Mouse (Mus musculus) midbrain, postnatal 0 days (tissue): ENCODE measurements around the gene Tubb4b. TPM values are rescaled to one million over a fixed set of nuclear protein-coding genes. Genes with fewer than 3 reads are reported as not detected.

Experiments used
- ATAC-seq: fragments of 200-750 bp; cut with Nextera tagmentation; 2 replicates; pipeline ENCODE4 v1.8.0; 2017; ENCODE audit warnings: moderate number of reproducible peaks, mild to moderate bottlenecking, moderate TSS enrichment, moderate library complexity; ENCODE audit not compliant: low FRiP score
- DNase-seq: peaks from one replicate; pipeline ENCODE4 v3.0.0-alpha.2; 2015; ENCODE audit warnings: low spot score
- H3K27ac ChIP-seq: fragments of 300-500 bp; sonication (generic); 2 replicates; pipeline ENCODE4 v1.5.1; 2014; ENCODE audit warnings: low read depth, mild to moderate bottlenecking, low read length, mixed read lengths
- H3K27me3 ChIP-seq: fragments of 300-500 bp; sonication (generic); 2 replicates; pipeline ENCODE4 v1.6.1; 2014; ENCODE audit warnings: low read length, control low read depth, mixed read lengths; ENCODE audit not compliant: insufficient read depth
- H3K36me3 ChIP-seq: fragments of 300-500 bp; sonication (generic); 2 replicates; pipeline ENCODE4 v1.6.1; 2014; ENCODE audit warnings: low read length, control low read depth, mixed read lengths; ENCODE audit not compliant: insufficient read depth
- H3K4me1 ChIP-seq: fragments of 300-500 bp; sonication (generic); 2 replicates; pipeline ENCODE4 v1.6.1; 2014; ENCODE audit warnings: mild to moderate bottlenecking, control low read depth, antibody characterized with exemption, low read length, mixed read lengths; ENCODE audit not compliant: insufficient read depth
- H3K4me2 ChIP-seq: fragments of 300-500 bp; sonication (generic); 2 replicates; pipeline ENCODE4 v1.6.1; 2014; ENCODE audit warnings: low read depth, mild to moderate bottlenecking, low read length, mixed read lengths; ENCODE audit not compliant: poor library complexity, severe bottlenecking
- H3K4me3 ChIP-seq: fragments of 300-500 bp; sonication (generic); 2 replicates; pipeline ENCODE4 v1.5.1; 2014; ENCODE audit warnings: low read depth, mild to moderate bottlenecking, low read length, moderate library complexity
- H3K9ac ChIP-seq: fragments of 300-500 bp; sonication (generic); replicated peaks from 2 replicates; pipeline ENCODE4 v1.6.1; 2014; ENCODE audit warnings: mild to moderate bottlenecking, low read length, moderate library complexity, mixed read lengths; ENCODE audit not compliant: poor library complexity, severe bottlenecking
- H3K9me3 ChIP-seq: fragments of 300-500 bp; sonication (generic); 2 replicates; pipeline ENCODE4 v1.6.1; 2016; ENCODE audit warnings: low read length, control low read depth
- CTCF ChIP-seq: IDR thresholded peaks from 2 replicates; pipeline ENCODE4 v1.5.1; 2016; ENCODE audit warnings: antibody characterized with exemption, mild to moderate bottlenecking
- WGBS: fragments of 180-500 bp; shearing (Covaris S2); extraction: QIAGEN DNeasy Blood & Tissue Kit; methylation state at CpG from one replicate; pipeline ENCODE4 v1.1.7; 2014; 5-methylcytosine and 5-hydroxymethylcytosine counted together
- polyA plus RNA-seq: library from polyadenylated mRNA; unstranded; fragments of >200 nt; fragmentation: Nextera tagmentation; extraction: Ambion mirVana; gene quantifications from 2 replicates; pipeline ENCODE4 v1.2.1, GENCODE M21; 2015
- total RNA-seq: library from RNA; depleted of rRNA; stranded (reverse); fragments of >200 nt; gene quantifications from 2 replicates; pipeline ENCODE4 v1.2.3, GENCODE M21; 2014

Gene Tubb4b
- total and polyA plus RNA-seq, 2 experiments from 2014 or later, result 461 to 625 TPM

DNA sequence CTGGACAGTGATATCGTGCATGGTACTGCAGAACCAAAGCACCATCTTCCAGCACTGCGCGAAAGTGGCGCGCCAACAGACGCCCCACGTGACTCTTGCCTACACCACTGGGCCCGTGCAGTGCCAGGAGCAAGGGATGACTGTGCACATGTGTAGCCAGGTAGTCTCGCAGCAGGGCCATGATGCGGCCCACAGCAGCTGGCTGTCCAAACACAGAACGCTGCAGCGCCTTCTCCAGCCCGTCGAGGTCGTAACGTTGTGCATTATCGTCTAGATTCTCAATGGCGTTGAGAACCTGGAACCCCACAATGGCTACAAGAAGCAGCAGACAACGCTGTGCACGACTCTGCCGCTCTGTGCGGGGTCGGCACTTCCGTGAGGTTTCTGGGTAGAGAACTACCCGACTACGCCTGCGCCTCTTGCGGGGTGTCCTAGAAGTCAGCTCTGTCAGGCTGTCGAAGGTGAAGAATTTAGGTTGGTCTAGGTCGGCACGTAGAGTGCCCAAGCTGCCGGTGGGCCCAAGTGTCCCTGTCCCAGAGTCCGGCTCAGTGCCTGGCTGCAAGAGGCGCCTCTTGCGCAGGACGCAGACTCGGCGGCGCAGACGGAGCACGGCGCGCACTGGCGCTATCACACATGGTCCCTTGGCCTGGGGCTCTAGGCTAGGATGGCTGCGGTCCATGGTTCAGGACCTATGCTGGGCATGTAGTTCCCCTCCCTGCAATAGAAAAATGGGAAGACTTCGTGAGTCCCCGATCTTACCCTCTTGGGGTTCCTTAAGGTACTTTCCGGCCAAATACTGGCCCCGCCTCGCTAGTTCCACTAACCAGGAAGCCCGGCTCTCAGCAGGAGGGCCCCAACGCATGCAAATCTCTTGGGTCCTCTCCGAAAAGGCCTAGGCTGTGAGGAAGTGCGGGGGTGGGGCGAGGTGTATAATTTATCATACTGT, 29.0 kb downstream of the Tubb4b start:
- no peak overlapping the region for H3K27ac ChIP-seq
- no peak for ATAC-seq
- H3K9me3 ChIP-seq, result no peaks in the 10 kb centered on the region
- no peaks in the 10 kb centered on the region for H3K4me1 ChIP-seq
- H3K4me3 ChIP-seq, result no peak overlapping the region
- peaks cover 21% of the 10 kb centered on the region for H3K36me3 ChIP-seq
- TF ChIP-seq CTCF, result no peak
- H3K4me2 ChIP-seq, result no peak overlapping the region
- DNase-seq, result no peak
- H3K9ac ChIP-seq, result no peak overlapping the region
- peaks cover 4% of the 10 kb centered on the region; the same call in 1 of the 2 replicates for H3K27me3 ChIP-seq
- WGBS, result 24% methylated on average over 55 of the region's 55 CpGs

DNA sequence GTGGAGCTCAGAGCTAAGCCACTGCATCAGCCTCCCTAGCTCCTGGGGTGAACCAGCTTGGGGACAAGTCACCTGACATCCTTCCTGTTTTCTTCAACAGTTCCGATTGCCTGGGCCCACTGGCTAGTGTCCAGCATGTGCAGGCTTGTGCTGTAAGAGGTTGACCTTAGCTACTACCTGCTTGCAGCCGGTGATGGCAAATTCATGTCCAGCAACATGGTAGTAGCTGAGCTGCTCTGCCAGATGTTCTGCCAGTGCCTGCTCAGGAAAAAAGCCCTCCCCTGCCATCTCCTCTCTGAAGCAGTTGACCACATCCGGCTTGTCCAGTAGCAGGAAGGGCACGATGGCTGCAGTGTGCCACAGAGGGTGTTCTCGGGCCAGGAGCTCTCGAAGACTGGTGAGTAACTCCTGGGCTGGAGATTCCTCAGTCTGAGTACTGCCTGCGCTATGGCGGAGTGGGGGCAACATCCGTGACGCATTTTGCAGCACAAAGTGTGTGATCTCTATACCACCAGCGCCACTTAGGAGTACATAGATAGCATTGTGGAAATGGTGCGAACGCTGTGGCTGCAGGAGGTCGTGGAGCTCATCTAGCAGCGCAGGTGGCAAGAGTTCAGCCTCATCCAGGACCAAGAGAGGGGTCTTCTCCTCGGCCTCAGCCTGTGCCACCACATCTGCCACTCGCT, 29.9 kb downstream of the Tubb4b start:
- Histone ChIP-seq H3K27ac (no peak overlapping the region), H3K4me3 (no peak overlapping the region), H3K27me3 (peaks cover 4% of the 10 kb centered on the region; the same call in 1 of the 2 replicates), H3K36me3 (peaks cover 12% of the 10 kb centered on the region), H3K9me3 (no peaks in the 10 kb centered on the region), H3K4me2 (no peak overlapping the region), H3K4me1 (no peaks in the 10 kb centered on the region), H3K9ac (no peak overlapping the region)
- ATAC-seq (no peak), DNase-seq (no peak)
- no peak for TF ChIP-seq CTCF
- WGBS, result 84% methylated on average over 17 of the region's 17 CpGs

DNA sequence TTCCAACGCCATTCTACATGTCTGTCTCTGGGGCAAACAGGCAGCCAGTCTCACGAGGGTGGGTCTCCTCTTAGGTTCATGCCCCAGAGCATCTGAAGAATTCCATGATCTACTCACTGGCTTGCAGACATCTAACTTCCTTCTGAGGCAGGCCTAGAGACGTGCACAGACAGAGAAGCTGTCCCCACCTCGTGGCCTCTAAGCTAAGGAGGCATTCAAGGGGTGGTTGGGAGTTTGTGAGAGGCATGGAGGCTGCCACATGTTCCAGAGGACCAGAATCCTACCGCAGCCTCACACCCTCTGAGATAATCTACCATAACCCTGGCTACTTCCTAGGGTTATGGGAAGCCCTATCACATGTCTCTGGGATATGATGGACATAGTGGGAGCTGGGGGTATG, 30.5 kb downstream of the Tubb4b start:
- Histone ChIP-seq H3K9me3 (no peaks in the 10 kb centered on the region), H3K4me1 (no peaks in the 10 kb centered on the region), H3K9ac (no peak overlapping the region), H3K4me3 (no peak overlapping the region), H3K27me3 (peaks cover 4% of the 10 kb centered on the region; the same call in 1 of the 2 replicates), H3K4me2 (no peak overlapping the region), H3K27ac (no peak overlapping the region), H3K36me3 (peaks cover 9% of the 10 kb centered on the region)
- TF ChIP-seq CTCF, result no peak
- DNase-seq, result no peak
- no peak for ATAC-seq
- whole genome bisulfite sequencing, result 81% methylated on average over 5 of the region's 5 CpGs

DNA sequence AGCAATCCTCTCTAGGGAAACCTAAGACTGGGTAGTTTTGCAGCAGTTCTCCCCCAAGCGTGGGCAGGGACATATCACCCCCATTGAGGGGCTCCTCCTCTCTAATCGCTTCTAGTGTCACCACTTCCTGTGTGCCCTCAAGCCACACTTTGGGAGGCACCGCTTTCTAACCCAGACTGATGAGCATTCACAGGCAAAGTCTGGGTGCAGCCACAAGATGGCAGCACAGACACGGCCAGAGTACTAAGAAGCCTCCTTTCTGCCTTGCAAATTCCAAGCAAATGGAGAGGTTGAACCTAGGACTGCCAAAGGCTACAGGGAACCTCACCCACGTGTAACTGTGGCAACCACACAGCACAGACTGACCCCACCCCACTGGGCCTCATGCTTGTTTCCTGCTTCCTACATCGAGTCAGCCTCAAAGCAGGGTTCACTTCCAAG, 31.2 kb downstream of the Tubb4b start:
- peaks cover 2% of the 10 kb centered on the region for H3K36me3 ChIP-seq
- H3K4me2 ChIP-seq, result no peak overlapping the region
- H3K9ac ChIP-seq, result no peak overlapping the region
- peaks cover 4% of the 10 kb centered on the region; the same call in 1 of the 2 replicates for H3K27me3 ChIP-seq
- H3K9me3 ChIP-seq, result no peaks in the 10 kb centered on the region
- TF ChIP-seq CTCF, result peak; percentile 96
- no peak overlapping the region for H3K27ac ChIP-seq
- DNase-seq (peak; percentile 89), ATAC-seq (peak; percentile 62)
- H3K4me1 ChIP-seq, result no peaks in the 10 kb centered on the region
- under 1% methylated on average over 6 of the region's 6 CpGs for WGBS
- H3K4me3 ChIP-seq, result no peak overlapping the region

DNA sequence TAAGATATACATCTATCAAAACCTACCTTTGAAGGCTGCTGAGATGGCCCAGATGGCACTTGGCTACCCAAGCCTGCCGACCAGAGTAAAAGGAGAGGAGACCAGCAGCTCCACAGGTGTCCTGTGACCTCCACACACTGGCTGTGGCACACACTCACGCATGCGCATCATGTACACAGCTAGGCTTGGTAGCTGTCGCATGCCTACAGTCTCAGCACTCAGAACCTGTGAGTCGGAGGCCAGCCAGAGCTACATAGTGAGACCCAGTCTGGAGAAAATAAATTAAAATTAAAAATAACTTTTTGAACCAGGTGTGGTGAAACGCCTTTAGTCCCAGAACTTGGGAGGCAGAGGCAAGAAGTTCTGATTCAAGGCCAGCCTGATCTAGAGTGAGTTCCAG, 36.7 kb downstream of the Tubb4b start:
- Histone ChIP-seq H3K36me3 (no peaks in the 10 kb centered on the region), H3K4me1 (0 out of 2 replicates have a peak, but pooled peaks cover under 1% of the 10 kb centered on the region), H3K4me3 (no peak overlapping the region), H3K27ac (no peak overlapping the region), H3K27me3 (no peaks in the 10 kb centered on the region), H3K9me3 (no peaks in the 10 kb centered on the region), H3K9ac (no peak overlapping the region), H3K4me2 (no peak overlapping the region)
- ATAC-seq (no peak), DNase-seq (no peak)
- WGBS, result 81% methylated on average over 6 of the region's 6 CpGs
- TF ChIP-seq CTCF, result no peak
